Mouse (Mus musculus) hematopoietic multipotent progenitor cell, adult 10-12 weeks (in vitro differentiated cells): ENCODE results near the gene Pex10. TPM values are rescaled to one million over a fixed set of nuclear protein-coding genes. Genes with fewer than 3 reads are reported as not detected.

Source experiments
- polyA plus RNA-seq: library from polyadenylated mRNA; stranded (reverse); fragments of >175 nt; gene quantifications from 2 replicates; pipeline ENCODE4 v1.2.3, GENCODE M21; 2012; ENCODE audit warnings: low replicate concordance

The Pex10 gene
- 12.7 and 21.0 TPM in 2 replicates for polyA plus RNA-seq

GRCm38 (mm10) chr4:155066834-155067522, at the start of gene Pex10:
Gene Pex10, plus strand, starts transcription at chr4:155067016.

GRCm38 (mm10) chr4:155056724-155057123, 10.1 kb upstream of the Pex10 start, which contains the start of gene Plch2:
Gene Plch2, minus strand, starts transcription at chr4:155056784.

GRCm38 (mm10) chr4:155086108-155087024, 19.6 kb downstream of the Pex10 start, which contains the start of the genes Rer1 and Morn1:
Gene Rer1, minus strand, starts transcription at chr4:155086382.
Gene Morn1, plus strand, starts transcription at chr4:155086577.

Other genes starting within 250 kb of the Pex10 start
- gene Ttc34, start 229.6 kb upstream of the Pex10 start, polyA plus RNA-seq, result not detected in 2 replicates
- gene Mmel1, start 197.4 kb upstream of the Pex10 start, polyA plus RNA-seq, result 0.04 and 0.07 TPM in 2 replicates
- 19.4 and 21.7 TPM in 2 replicates for gene Fam213b, start 167.9 kb upstream of the Pex10 start, polyA plus RNA-seq
- gene Tnfrsf14, start 138.5 kb upstream of the Pex10 start, polyA plus RNA-seq, result 9.8 and 134 TPM in 2 replicates
- 7.9 and 18.9 TPM in 2 replicates for gene Hes5, start 106.1 kb upstream of the Pex10 start, polyA plus RNA-seq
- 18.9 and 41.6 TPM in 2 replicates for gene Pank4, start 102.9 kb upstream of the Pex10 start, polyA plus RNA-seq
- gene Plch2, start 10.2 kb upstream of the Pex10 start, polyA plus RNA-seq, result 0.12 and 0.17 TPM in 2 replicates
- 48.6 and 52.0 TPM in 2 replicates for gene Rer1, start 19.4 kb downstream of the Pex10 start, polyA plus RNA-seq
- gene Morn1, start 19.6 kb downstream of the Pex10 start, polyA plus RNA-seq, result 3.7 and 4.5 TPM in 2 replicates
- gene Ski, start 155.6 kb downstream of the Pex10 start, polyA plus RNA-seq, result 73.7 and 107 TPM in 2 replicates
- 37.0 and 42.7 TPM in 2 replicates for gene Faap20, start 182.8 kb downstream of the Pex10 start, polyA plus RNA-seq